Mouse (Mus musculus) B cell, adult (primary cell): ENCODE data around the gene Aars. TPM values are rescaled to one million over a fixed set of nuclear protein-coding genes. Genes with fewer than 3 reads are reported as not detected.

ENCODE experiments used
- total RNA-seq: library from RNA; stranded (reverse); gene quantifications from 4 replicates; pipeline ENCODE4 v1.2.4, GENCODE M21; 2023; ENCODE audit not compliant: inconsistent age

The Aars gene
- 42.3 to 53.4 TPM (median 49.3 TPM) in 4 replicates for total RNA-seq

DNA sequence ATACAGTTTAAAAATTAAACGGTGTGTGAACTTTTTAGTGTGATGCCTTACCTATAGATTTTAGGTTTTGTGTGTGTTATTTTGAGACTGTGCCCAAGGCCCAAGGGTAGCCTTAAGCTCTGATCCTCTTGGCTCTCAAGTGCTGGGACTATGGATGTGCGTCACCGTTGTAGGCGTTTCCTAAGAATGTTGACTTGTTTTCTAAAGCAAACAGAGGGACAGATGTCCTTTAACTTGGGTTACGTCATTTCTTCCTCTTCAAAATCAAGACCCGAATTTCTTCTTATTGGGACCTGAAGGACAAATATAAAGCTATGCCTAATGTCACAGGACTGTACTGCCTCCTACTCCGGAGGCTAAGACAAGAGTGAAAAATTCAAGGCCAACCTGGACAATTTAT is at the start of gene Aars:
Gene Aars, plus strand, starts transcription at position 229 of the 400 bp plus-strand sequence.

DNA sequence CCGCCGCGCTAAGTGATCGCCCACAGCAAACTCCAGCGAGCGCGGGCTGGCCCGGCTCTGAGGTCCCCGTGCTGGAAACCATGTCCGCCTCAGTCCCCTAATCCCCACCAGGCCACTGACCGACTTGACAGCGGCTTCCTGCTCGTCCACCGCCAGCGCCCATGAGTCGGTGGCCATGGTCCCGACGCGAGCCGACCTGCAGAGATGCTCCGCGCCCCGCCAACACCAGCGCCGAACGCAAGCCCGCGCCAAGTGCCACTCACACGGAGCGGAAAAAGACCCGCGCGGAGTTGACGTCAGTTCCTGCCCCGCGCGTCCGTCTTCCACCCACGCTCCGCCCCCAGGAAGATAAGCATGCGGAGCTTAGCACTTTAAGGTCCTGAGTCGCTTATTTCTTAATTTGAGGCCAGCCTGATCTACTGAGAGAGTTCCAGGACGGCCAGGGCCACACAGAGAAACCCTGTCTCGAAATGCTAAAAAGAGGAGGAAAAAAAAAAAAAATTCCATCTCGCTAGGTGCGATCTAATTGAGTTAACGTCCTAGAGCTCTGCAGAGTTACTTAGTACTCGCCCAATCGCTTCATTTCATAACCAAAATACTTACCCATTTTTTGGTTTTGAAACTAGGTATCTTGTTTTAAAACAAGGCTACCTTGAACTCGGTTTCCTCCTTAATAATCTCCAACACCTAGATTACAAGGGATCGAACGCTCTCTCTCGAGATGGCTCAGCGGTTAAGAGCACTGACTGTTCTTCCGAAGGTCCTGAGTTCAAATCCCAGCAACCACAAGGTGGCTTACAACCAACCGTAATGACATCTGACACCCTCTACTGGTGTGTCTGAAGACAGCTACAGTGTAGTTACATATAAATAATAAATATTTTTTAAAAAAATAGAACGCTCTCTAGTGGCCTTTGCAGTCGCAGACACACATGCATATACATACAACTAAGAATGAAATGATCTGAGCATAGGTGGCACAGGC is 35.1 kb upstream of the Aars start, which contains the start of gene Ddx19a:
Gene Ddx19a, minus strand, starts transcription at position 254 of the 985 bp plus-strand sequence.

DNA sequence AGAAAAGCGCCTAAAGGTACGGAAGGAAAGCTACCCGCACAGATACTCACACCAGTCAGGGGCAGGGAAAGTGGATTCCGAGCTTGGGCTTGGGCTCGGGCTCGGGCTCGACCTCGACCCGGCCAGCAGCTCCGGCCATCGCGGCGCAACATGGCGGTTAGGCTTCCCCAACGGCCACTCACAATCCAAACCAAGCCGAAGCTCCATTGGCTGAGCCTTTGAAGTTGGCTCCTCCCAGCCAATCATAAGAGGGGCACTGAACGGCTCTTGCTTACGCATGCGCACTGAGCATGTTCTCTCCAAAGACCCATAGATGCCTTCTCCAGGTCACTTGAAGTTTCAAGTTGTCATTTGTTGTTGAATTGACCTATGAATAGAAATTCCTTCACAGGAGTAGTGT is 1.4 kb upstream of the Aars start, which contains the start of gene Ddx19b:
Gene Ddx19b, minus strand, starts transcription at position 180 of the 400 bp plus-strand sequence.

DNA sequence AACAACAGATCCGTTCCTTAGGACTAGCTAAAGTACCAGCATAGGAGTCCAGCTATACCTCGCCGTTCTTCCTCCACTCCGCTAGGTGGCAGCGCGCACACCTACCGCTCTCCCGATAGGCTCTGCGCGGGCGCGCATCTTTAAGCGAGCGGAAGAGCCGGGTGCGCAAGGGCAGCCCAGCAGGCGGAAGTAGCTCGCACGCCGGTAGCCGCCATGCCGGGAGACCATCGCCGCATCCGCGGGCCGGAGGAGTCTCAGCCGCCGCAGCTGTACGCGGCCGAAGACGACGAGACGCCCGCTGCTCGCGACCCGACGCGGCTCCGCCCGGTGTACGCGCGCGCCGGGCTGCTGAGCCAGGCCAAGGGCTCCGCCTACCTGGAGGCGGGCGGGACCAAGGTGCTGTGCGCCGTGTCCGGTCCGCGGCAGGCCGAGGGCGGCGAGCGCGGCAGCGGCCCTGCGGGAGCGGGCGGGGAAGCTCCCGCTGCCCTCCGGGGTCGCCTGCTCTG is 23.3 kb downstream of the Aars start, which contains the start of gene Exosc6:
Gene Exosc6, plus strand, starts transcription at position 182 of the 506 bp plus-strand sequence.

DNA sequence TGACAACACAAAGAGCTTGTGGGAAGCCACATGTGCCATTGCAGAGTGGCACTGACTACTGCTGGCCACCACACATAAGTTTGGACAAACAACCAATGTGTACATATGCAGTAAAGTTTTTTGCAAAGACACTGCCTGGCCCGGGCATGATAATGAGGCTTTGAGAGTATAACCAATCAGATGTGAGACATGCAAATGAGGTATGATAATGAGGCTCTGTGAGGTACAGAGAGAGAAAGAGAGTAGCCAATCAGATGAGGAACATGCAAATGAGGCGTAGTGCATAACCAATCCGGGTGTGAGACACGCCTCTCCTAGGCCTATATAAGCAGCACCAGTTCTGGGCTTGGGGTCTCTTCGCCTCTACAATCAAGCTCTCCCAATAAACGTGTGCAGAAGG is 59.4 kb downstream of the Aars start, which contains the start of gene Clec18a:
Gene Clec18a, minus strand, starts transcription at position 101 of the 400 bp plus-strand sequence.

DNA sequence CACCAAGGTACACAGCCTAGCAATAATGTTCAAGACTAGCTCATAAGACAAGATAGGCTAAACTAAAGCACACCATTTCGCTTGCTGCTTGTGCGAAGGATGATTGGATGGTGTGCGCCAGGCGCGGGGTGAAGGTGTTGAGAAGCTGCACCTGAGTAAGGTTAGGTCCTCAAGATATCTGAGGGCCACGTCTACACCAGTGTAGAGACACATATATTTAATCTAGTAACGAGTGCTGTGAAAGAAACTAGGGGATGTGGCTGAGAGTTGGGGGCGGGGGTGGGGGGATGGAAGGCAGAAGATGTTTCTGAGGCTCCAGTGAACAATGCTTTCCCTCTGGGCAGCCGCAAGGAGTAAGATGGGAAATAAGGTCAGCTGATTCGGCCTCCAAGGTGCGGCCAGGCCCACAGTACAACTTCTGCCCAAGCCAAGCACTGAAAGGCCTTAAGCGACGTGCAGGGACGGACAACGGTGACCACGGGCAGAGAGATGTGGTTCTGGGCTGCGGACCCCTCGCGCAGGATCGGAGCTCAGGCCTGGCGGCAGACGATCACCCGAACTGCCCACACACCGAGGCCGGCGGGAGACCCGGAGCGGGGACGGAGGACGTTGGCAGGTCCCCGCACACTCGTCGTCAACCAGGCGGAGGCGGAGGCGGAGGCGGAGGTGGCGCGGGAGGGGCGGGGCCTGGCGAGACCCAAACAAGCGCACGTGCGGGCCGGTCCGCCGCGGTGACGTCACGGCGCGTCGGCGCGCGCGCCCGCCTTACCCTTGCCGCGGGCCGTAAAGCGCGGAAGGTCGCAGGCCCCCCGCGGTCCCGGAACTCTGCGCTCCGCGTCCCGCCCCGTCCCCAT is 61.1 kb downstream of the Aars start, which contains the start of gene Pdpr:
Gene Pdpr, plus strand, starts transcription at position 766 of the 854 bp plus-strand sequence.

Other genes starting within 250 kb of the Aars start
- not detected in 4 replicates for gene Il34, start 227.2 kb upstream of the Aars start, total RNA-seq
- 58.3 to 72.9 TPM (median 65.8 TPM) in 4 replicates for gene Cog4, start 186.5 kb upstream of the Aars start, total RNA-seq
- 185 to 189 TPM (median 186 TPM) in 4 replicates for gene Sf3b3, start 186.4 kb upstream of the Aars start, total RNA-seq
- 14.7 to 19.4 TPM (median 15.3 TPM) in 4 replicates for gene Fuk, start 130.7 kb upstream of the Aars start, total RNA-seq
- gene St3gal2, start 113.2 kb upstream of the Aars start, total RNA-seq: 23.5 to 28.3 TPM (median 25.2 TPM) in 4 replicates
- 66.6 to 80.9 TPM (median 72.9 TPM) in 4 replicates for gene Ddx19a, start 35.3 kb upstream of the Aars start, total RNA-seq
- 18.4 to 21.5 TPM (median 20.9 TPM) in 4 replicates for gene Ddx19b, start 1.4 kb upstream of the Aars start, total RNA-seq
- gene Exosc6, start 23.2 kb downstream of the Aars start, total RNA-seq: 4.5 to 16.8 TPM (median 6.8 TPM) in 4 replicates
- gene Clec18a, start 59.3 kb downstream of the Aars start, total RNA-seq: not detected in 4 replicates
- gene Pdpr, start 61.5 kb downstream of the Aars start, total RNA-seq: 20.4 to 24.2 TPM (median 22.6 TPM) in 4 replicates
- 66.3 to 71.1 TPM (median 70.2 TPM) in 4 replicates for gene Glg1, start 226.1 kb downstream of the Aars start, total RNA-seq